Mouse (Mus musculus) cerebellum, postnatal 4 days (tissue): ENCODE results near the gene Rabgef1.
"Not testable (repeated sequence)": the region's sequence is repeated elsewhere in the genome, so short reads cannot be mapped to it uniquely, and the experiment has no call there.

Source experiments
- DNase-seq, 2 experiments: peaks; one replicate each; pipeline ENCODE4 v3.0.0; 2022; ENCODE audit warnings: low spot score in 2 of 2, mixed read lengths in 1 of 2

Rabgef1 gene

DNA sequence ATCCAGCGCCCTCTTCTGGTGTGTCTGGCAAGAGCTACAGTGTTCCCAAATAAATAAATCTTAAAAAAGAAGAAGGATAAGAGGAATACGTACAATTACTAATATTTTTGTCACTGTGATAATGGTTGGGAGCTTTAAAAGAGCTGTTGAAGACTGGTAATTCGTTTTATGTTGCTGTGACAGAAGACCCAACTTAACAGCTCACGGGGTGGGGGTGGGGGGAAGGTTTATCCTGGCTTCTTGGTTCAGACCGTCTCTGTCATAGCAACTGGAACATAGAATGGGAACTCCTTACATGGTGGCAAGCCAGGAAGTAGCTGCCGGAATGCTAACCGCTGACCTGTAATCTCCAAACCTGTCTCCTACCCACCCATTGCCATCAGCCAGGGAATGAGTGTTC is 45.2 kb downstream of the Rabgef1 start, which contains the start of gene Tmem248:
Gene Tmem248, plus strand, starts transcription at position 301 of the 400 bp plus-strand sequence.
- DNase-seq: no peak

DNA sequence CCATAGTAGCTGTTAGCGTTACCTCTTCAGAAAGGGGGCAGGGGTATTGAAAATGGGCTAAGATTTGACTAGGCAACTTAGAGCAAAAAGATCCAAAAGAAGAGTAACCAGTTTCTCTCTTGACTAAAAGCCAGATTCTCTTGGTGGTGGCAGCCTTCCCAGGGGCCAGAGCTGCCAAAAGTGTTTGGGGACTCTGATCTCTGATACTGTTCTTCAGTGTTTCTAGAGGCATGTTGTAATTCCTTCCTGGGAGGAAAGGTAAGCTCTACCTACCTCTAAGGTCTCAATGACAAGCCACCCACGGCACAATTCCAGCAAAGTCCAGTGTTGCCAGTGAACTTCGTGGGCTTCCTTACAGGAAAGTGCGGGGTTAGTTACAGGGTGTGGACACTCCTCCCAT is 45.8 kb downstream of the Rabgef1 start:
- DNase-seq: no peak

DNA sequence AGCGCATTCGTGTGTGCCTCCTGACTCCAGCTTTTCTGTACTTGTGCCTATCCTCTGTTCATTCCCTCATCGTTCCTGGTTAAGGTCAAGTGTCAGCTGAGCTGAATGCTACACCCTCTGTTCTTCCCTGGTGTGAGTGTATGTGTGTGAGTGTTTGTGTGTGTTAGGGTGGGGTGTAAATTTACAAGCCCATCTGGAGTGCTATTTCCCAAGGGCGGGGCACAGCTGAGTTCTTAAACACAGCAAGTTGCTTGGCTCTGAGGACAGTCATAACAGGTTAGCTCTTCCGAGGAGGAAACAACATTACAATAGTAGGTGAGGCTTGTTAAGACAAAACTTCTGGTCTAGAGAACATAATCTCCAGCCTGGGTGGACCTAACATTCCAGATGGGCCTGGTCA is 46.7 kb downstream of the Rabgef1 start:
- DNase-seq: no peak

DNA sequence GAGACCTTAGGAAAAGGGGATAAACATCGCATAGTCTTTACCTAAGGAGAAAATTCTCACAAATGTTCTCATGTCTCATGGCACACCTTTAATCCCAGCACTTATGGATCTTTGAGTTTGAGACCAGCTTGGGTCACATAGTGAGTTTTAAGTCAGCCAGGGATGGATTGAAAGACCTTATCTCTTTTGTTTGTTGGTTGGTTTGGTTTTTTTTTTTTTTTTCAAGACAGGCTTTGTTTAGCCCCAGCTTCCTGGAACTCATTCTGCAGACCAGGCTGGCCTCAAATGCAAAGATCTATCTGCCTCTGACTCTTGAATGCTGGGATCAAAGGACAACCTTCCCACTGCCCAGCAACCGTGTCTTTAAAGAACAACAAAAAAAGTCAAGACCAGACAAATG is 49.7 kb downstream of the Rabgef1 start:
- no peak for DNase-seq

DNA sequence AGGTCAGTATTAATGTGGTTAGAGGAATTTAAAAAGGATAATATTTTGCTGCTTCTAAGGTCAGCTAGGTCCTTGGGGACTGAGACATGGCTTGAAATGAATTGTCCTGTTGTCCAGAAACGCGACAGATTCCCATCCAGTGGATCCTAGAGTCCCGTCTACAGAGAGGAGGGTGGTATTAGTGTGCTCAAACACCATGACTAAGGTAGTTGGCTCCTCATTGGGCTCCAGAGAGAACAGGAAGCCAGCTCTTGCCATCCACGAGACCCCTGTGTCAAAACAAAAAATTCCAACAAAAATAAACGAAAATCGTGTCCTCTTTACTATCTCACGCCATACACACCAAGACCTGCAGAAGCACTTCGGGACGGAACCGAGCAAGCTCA is 50.2 kb downstream of the Rabgef1 start:
- DNase-seq: no peak

DNA sequence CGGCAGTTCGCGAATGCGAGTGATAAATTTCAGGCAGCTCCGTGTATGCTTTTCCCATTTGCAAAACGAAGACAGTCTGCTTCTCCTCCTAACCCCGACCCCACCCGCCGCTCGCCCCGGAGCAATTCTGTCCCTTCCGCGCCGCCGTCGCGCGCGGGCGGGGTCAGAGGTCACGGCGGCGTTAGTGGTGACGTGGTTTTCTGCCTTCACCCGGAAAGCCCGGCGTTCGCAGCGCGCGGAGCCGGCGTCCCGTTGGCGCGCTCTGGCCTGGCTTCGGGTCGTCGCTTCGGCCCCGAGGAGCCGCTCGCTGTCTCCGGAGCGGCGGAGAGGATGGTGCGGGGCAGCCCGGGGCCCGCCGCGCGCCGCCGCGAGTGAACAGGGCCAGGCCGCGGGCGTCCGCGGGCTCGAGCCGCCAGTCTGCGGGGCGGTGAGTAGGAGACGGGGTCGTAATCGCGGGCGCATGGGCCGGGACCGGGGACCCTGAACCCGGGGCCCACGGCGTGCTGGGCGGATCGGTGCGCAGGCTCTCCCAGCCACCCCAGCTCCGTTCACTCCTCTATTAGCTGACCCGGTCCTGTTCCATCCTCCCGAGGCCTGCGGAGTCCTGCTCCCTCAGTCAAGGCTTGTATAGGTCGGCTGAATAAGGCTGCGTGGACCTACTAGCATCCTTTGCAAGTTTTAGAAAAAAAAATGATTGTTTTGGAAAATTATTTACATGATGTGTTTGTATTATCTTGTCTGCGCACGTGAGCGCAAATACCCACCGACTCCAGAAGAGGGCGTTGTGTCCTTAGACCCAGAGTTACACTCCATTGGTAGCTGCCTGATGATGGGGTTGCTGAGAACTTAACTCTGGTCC is 50.8 kb downstream of the Rabgef1 start:
- peak; percentile 95 to 98 for DNase-seq

DNA sequence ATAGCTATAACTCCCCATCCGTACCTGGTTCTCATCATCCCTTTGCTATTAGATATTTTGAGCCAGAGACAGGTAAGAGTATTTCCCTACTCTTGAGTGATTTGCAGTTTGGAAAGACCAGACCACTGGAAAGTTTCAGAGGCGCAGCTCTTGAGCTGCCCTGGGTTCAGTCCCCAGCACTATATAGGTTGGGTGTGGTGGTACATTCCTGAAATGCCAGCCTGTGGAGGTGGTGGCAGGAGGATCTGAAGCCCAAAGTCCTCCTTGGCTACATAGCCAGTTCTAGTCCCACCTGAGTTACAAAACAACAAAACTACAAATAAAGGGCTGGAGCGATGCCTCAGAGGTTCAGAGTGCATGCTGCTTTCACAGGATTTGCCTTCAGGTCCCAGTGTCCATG is 55.2 kb downstream of the Rabgef1 start:
- DNase-seq: no peak

DNA sequence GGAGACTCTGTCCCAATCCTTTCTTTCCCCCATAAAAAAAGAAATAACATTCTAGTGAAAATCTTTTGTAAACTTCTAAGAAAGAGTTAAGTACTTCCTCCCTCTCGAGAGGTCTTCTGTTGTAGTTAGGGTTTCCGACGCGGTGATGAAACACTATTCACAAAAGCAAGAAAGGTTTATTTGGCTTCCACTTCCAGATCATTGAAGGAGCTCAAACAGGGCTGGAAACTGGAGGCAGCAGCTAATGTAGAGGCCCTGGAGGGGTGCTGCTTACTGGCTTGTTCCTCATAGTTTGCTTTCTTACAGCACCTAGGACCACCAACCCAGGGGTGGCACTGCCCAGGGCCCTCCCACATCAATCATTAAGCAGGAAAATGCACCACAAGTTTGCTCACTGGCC is 56.5 kb downstream of the Rabgef1 start:
- no peak for DNase-seq

DNA sequence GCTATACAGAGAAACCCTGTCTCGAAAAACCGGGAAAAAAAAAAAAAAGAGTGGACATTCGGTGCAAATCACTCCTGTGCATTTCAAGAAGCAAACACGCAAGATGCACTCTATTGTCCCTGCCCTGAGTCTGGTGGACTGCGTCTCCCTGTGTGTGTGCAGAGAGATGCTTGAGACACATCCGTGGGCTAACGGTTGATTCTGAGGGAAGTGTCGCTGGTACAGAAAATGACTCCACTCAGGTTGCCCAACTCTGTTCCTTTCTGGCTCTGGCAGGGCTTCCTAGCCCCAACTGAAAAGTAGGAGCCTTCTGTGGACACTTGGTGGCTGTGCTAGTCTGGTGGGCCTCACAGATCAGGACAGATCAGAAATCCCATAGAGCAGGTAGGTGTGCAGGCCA is 64.7 kb downstream of the Rabgef1 start:
- DNase-seq: no peak

DNA sequence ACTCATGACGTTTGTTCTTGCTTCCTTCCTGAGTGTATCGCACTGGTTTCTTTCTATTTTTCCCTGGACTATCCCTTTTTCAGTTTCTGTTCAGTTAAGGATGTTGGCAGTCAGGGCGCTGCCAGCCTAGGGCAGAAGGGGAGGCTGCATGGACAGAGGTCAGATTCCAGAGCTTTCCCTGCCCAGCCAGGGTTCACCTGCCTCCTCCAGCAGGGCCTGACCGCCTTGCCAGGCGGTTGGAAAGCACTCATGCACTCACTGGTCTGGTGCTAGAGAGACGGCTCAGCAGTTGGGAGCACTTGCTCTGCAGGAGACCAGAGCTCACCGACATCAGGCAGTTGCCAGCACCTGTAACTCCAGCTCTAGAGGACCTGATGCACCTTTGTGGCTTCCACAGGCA is 67.6 kb downstream of the Rabgef1 start:
- DNase-seq: no peak

DNA sequence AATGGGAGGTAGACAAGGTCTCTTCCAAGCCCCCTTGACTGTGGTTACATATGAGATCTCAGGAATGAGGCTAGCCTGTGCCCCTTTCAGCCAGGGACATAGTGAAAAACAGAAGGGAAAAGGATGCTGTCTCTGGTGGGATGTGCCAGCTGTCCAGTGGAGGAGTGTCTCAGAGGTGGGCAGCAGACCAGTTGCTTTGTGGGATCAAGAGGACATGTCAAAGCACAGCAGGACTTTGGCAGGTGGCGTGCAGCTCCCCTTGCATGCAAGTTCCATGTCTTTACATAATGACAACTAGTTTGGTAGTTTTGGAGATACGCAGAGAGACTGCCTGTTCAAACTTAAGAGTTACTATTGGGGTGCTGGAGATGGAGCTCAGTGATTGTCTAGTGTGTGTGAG is 68.3 kb downstream of the Rabgef1 start:
- DNase-seq: no peak

DNA sequence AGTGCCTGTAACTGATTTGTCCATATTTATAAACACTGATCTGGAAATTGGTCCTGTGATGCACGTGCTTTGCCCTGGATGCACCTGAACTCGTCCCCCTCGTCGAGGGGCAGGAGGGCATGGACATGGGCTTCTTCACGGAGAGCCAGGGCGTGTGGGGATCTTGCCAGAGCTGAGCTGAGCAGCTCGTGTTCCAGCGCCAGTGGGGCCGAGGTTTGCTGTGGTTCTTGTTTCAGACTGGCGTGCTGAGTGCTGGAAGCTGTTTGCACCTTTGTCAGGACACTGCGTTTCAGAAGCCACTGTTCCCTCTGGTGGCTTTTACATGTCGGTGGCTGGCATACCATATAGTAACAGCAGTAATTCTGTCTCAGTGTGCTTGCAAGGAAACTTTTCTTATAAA is 69.8 kb downstream of the Rabgef1 start:
- no peak for DNase-seq

DNA sequence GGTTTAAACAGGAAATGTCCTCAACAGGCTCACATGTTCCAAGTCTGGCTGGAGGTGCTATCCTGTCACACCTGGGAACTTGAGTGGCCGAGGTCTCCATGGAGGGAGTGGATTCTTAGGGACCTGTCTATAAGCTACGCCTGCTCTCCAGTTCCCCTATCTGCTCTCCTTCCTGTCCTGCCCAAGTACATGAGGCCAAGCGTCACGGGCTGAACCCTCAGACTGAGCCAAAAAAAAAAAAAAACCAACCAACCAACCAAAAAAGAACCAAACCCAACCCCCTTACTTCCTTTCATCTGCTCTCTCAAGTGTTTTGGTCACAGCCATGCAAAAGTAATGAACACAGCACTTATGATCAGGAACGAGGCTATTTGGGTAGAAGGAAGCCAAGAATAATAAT is 76.2 kb downstream of the Rabgef1 start:
- DNase-seq: no peak

DNA sequence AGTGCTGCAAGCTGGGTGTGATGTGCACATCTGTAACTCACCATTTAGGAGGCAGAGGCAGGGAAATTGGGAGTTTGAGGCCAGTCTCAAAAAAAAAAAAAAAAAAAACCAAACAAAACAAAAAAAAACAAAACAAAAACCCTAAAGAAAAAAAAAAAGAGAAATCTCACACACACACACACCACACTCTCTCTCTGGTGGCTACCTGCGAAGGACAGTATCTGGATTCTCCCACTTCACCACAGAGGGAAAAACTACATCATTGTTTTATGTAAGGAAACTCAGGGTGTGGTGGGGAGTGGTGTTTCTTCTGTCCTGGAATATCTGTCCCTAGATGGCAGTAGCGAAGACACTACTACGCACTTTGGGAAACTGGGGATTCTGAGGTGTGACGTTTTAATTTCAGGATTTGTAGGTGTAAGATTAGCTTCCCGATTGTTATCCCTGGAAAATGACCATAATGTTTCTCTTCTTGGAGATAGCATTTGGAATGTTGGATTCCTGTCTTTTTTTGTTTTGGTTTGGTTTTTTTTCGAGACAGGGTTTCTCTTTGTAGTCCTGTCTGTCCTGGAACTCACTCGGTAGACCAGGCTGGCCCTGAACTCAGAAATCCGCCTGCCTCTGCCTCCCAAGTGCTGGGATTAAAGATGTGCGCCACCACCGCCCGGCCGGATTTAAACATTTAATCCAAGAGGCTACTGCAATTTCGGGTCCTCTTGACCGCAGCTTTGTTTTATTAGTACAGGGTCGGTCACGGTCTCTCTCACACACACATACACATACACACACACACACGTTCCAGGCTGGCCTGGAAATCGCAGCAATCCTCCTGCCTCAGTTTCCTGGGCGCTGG is 82.8 kb downstream of the Rabgef1 start:
- DNase-seq: no peak

DNA sequence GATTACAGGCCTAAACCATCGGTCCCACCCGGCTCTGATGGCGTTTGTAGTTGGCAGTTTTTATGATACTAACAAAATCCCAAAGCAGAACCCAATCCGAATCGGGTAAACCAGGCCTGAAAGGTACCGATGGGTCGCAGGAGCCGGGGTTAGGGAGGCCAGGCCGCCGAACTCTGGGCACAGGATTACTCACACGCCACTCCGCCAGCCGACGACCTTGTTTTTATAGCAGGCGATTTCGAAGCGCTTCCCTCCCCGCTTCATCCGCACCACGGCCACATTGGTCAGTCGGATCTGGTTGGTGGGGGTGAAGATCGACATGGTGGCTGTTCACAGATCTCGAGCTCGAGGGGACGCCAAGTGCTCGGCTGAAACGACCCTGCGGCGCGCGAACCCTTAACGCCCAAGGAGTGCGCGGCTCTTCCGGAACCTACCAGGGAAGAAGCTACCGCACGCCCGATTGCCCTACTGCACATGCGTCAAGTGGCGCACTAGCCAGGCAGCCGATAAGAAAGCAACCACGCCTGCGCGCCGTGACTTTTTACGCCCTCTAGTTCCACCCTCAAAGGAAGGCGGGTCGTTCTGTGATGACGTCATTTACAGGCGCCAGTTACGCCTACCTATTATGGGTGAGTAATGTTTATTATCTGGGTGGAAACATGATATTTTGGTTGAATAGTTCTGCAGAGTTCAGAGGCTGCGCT is 83.6 kb downstream of the Rabgef1 start, which contains the start of the genes Sbds and Tyw1:
Gene Sbds, minus strand, starts transcription at position 514 of the 704 bp plus-strand sequence.
Gene Tyw1, plus strand, starts transcription at position 603 of the 704 bp plus-strand sequence.
- DNase-seq: peak; percentile 85 to 93

DNA sequence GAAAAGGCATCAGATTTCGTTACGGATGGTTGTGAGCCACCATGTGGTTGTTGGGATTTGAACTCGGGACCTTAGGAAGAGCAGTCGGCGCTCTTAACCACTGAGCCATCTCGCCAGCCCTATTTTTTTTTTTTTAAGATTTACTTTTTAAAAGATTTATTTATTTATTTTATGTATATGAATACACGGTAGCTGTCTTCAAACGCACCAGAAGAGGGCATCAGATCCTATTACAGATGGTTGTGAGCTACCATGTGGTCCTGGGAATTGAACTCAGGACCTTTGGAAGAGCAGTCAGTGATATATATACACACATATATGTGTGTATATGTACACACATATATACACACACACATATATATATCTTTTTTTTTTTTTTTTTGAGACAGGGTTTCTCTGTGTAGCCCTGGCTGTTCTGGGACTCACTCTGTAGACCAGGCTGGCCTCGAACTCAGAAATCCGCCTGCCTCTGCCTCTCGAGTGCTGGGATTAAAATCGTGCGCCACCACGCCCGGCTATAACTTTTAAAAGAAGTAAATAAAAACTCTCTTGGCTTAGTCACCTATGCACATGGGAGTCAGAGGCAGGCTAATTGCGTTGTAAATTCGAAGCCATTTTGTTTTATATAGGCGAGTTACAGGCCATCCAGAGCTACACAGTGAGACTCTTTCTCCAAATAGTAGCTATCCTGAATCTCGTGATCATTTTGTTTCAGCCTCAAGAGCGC is 84.4 kb downstream of the Rabgef1 start:
- not testable (repeated sequence) for DNase-seq

DNA sequence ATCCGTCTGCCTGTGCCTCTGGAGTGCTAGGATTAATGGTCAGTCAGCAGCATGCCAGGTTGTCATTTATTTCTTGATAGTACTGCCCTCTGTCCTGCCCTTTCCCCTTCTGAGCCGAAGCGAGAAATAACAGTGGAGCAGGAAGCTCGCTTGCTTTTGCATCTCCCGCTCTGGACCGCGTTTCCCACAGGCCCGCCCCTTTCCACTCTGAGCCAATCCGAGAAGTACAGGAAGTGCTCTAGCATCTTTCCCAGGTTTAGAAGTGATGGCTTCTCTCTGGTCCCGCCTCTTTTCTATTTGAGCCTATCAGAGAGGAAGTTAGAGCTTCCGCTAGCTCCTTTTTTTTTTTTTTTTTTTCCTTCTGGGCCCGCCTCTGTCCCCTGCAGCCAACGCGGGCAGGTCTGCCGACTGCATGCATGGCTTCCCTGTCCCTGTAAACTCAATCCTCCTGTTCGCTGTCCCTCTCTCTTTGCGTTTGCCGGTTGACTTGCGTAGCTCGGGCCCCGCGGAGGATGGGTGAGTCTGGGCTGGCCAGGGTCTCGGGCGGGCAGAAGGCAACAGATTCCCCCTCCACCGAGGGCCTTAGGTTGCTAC is 85.2 kb downstream of the Rabgef1 start:
- peak; percentile 58 to 90 for DNase-seq

DNA sequence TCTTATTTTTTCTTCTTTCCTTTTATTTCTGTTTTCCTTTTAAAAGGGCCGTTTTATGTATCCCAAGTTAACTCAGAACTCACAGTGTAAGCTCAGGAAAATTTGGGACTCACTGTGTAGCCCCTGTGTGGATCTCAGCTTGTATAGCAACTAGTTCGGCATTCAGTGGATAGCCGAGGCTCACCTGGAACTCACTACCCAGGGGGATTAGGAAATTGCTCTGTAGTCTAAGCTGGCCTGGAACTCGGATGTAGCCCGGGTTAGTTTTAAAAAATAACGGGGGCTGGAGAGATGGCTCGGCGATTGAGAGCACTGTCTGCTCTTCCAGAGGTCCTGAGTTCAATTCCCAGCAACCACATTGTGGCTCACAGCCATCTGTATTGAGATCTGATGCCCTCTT is 85.7 kb downstream of the Rabgef1 start:
- no peak for DNase-seq

DNA sequence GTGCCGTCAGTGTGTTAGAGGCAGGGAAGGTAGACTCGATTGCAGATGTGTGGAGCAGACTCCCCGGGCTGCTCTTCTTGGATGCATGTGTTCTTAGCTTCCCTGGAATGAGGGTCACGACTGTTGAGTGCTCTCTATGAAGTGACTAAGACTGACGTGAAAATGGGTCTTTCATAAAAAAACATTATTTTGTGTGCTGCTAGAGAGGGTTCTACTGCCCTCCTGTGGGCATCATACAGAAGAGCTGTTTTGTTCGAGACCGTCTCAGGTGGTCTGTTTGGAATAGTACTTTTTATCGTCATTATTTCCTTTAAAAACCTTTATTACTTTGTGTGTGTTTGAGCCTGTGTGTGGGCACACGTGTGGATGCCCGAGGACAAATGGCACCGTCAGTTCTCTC is 91.9 kb downstream of the Rabgef1 start:
- DNase-seq: no peak
